Mouse (Mus musculus) midbrain, embryonic 11.5 days (tissue): Measurements from ENCODE around the gene Adss. TPM values are rescaled to one million over a fixed set of nuclear protein-coding genes. Genes with fewer than 3 reads are reported as not detected.
A peak's percentile ranks its signal among the peaks of the same experiment; 100 is the strongest.

ENCODE experiments used
- ATAC-seq: fragments of 200-750 bp; cut with Nextera tagmentation; 2 replicates; pipeline ENCODE4 v1.8.0; 2017; ENCODE audit warnings: moderate TSS enrichment, moderate library complexity; ENCODE audit not compliant: low FRiP score
- DNase-seq: peaks from one replicate; pipeline ENCODE4 v3.0.0; 2015; ENCODE audit warnings: low spot score; ENCODE audit errors: missing footprints
- H3K27ac ChIP-seq: fragments of 300-500 bp; sonication (generic); 2 replicates; pipeline ENCODE4 v1.5.1; 2014; ENCODE audit warnings: low read depth, low read length
- H3K27me3 ChIP-seq: fragments of 300-500 bp; sonication (generic); 2 replicates; pipeline ENCODE4 v1.6.1; 2014; ENCODE audit warnings: mild to moderate bottlenecking, low read length, moderate library complexity, mixed read lengths; ENCODE audit not compliant: control insufficient read depth, insufficient read depth
- H3K36me3 ChIP-seq: fragments of 300-500 bp; sonication (generic); 2 replicates; pipeline ENCODE4 v1.6.1; 2014; ENCODE audit warnings: mild to moderate bottlenecking, low read length, moderate library complexity, mixed read lengths; ENCODE audit not compliant: control insufficient read depth, insufficient read depth
- H3K4me1 ChIP-seq: fragments of 300-500 bp; sonication (generic); 2 replicates; pipeline ENCODE4 v1.6.1; 2014; ENCODE audit warnings: low read length; ENCODE audit not compliant: control insufficient read depth, insufficient read depth
- H3K4me2 ChIP-seq: fragments of 300-500 bp; sonication (generic); 2 replicates; pipeline ENCODE4 v1.6.1; 2014; ENCODE audit warnings: mild to moderate bottlenecking, moderate library complexity
- H3K4me3 ChIP-seq: fragments of 300-500 bp; sonication (generic); 2 replicates; pipeline ENCODE4 v1.5.1; 2014; ENCODE audit warnings: low read depth, low read length
- H3K9ac ChIP-seq: fragments of 300-500 bp; sonication (generic); 2 replicates; pipeline ENCODE4 v1.6.1; 2014; ENCODE audit warnings: low read length
- H3K9me3 ChIP-seq: fragments of 300-500 bp; sonication (generic); 2 replicates; pipeline ENCODE4 v1.6.1; 2016; ENCODE audit warnings: low read length; ENCODE audit not compliant: control insufficient read depth
- WGBS: fragments of 180-500 bp; shearing (Covaris S2); extraction: QIAGEN DNeasy Blood & Tissue Kit; methylation state at CpG from one replicate; pipeline ENCODE4 v1.1.7; 2014; 5-methylcytosine and 5-hydroxymethylcytosine counted together
- polyA plus RNA-seq: library from polyadenylated mRNA; unstranded; fragments of >200 nt; fragmentation: Nextera tagmentation; extraction: Ambion mirVana; gene quantifications from 2 replicates; pipeline ENCODE4 v1.2.1, GENCODE M21; 2014

The Adss gene
- polyA plus RNA-seq, 1 experiment from 2014 or later, result 62.4 TPM

DNA sequence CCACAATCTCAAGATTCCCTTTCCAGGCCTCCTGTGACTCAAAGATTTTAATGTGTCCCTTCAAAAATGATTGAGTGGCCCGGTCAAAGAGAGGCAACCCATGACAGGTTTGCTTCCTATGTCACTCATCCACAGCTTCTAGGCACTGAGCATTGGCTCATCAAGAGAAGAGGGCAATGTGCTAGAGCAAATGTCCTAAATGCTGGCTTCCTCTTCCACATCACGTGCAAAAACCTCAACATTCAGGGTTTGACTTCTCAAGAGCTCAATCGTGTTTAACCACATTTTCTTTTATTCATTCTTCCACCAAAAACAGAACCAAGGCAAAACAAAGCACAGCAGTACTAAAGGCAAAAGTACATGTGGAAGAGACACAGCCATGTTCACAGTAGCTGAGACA is 64.3 kb downstream of the Adss start:
- no peak for ATAC-seq
- 83% methylated on average over 3 of the region's 3 CpGs for WGBS
- peak; percentile 51 for DNase-seq
- Histone ChIP-seq H3K27me3 (no peaks in the 10 kb centered on the region), H3K4me3 (no peak overlapping the region), H3K9ac (no peak overlapping the region), H3K27ac (no peak overlapping the region), H3K4me1 (peaks cover 3% of the 10 kb centered on the region; the same call in 1 of the 2 replicates), H3K4me2 (no peak overlapping the region), H3K9me3 (peaks cover 5% of the 10 kb centered on the region; the same call in 1 of the 2 replicates), H3K36me3 (no peaks in the 10 kb centered on the region)

DNA sequence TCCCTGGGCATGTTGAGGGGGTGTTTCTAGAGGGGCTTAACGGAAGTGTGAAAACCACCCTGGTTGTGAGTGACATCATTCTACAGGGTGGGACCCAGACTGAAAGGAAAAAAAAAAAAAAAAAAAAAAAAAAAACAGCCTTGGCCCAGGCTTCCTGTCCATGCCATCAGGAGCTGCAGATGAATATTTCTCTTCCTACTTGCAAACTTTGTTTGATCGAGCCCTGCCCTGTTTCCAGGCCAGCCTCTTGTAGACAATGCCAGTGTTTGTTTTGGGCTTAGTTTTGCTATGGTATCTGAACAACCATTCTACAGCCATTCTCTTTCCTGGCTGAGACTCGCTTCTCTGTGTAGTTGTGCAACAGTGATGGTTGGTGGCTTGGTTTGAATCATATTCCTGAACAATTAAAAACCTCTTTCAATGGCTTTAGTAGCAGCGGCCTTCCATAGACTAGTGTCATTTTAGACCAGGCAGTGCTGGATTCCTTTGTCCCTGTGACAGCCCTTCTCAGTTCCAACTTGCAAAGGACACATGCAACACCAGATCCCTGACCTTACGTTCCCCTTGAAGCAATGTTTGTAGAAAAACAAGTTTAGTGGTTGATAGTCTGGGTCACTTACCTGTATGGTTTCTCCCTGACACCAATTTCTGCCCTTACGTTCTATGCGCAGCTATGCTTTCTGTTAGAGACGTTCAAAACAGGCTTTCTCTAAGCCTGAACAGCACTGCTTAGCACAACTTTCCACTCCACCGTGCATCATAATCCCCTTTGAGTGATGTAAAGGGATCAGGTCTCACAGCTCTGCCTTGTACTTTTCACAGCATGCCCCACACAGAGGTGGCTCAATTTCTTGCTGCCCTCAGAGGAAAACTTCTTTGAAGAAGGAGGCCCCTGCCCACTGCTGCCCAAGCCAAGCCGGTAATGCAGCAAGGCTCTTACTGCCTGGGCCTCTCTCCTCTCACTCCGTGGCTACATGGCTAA is 67.0 kb downstream of the Adss start, which contains the start of gene 1700016C15Rik:
Gene 1700016C15Rik, plus strand, starts transcription at position 772 of the 982 bp plus-strand sequence.
- peak; percentile 63 for ATAC-seq
- no peak within 1 kb of the TSS for H3K27ac ChIP-seq

DNA sequence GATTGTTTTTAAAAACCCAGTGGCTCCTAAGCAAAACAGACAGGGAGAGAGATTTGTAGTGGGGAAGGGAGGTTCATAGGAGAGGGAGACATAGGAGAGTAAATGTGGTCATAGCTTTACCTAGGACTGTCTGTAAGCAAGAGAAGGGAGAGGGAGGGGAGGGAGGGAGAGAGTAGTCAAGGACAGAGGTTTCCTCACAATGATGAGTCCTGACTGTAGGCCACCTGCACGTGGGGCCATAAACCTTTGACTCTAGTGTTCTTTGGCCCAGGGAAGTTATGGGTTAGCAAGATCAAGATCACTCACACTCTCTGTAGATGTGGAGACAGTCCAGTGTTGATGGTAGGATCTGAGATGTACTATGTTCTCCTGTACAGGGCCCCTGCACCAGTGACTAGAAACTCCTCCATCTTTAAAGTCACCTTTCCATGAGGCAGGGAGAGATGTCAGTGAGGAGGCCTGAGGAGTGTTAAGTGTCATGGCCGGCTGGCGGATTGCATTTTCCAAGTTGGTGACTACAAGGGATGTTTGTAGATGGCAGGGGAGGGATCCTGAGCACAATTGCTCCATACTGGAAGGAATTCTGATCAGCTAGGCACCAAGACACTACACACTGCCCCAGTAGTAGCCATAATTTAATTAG is 68.3 kb downstream of the Adss start:
- WGBS, result 92% methylated on average over 3 of the region's 3 CpGs
- Histone ChIP-seq H3K9ac (no peak overlapping the region), H3K27me3 (no peaks in the 10 kb centered on the region), H3K4me3 (no peak overlapping the region), H3K9me3 (peaks cover 5% of the 10 kb centered on the region; the same call in 1 of the 2 replicates), H3K4me2 (no peak overlapping the region), H3K4me1 (peaks cover 3% of the 10 kb centered on the region; the same call in 1 of the 2 replicates), H3K36me3 (no peaks in the 10 kb centered on the region), H3K27ac (no peak overlapping the region)
- no peak for ATAC-seq
- peak; percentile 66 for DNase-seq

More for the DNA sequence above, 67.0 kb downstream of the Adss start, which contains the start of gene 1700016C15Rik:
- DNase-seq, result peak; percentile 87
- H3K9ac ChIP-seq, result no peak within 1 kb of the TSS
- 30% methylated on average over 11 of the region's 11 CpGs for WGBS
- H3K27me3 ChIP-seq, result no peaks in the 10 kb centered on the region
- H3K4me3 ChIP-seq, result no peak within 1 kb of the TSS
- no peaks in the 10 kb centered on the region for H3K36me3 ChIP-seq
- H3K9me3 ChIP-seq, result peaks cover 5% of the 10 kb centered on the region; the same call in 1 of the 2 replicates
- H3K4me1 ChIP-seq, result peaks cover 3% of the 10 kb centered on the region; the same call in 1 of the 2 replicates
- no peak within 1 kb of the TSS for H3K4me2 ChIP-seq

DNA sequence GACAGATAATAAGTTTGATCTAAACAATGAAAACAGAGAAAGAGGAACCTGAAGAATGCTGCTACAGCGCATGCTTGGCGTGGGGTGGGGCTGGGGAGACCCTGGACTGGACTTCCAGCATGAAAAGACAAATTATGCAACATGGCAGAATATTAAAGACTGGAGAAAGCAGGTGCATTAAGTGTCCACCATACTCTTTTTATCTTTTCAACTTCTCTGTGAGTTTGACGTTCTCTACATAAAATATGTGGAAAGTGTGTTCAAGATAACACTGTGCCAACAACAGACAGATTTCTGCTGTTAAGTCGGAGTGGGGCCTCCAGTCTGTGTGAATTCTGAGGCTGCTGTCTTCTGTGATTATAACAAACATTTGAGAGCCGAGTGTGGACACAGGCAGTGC is 69.4 kb downstream of the Adss start:
- Histone ChIP-seq H3K27ac (no peak overlapping the region), H3K9ac (no peak overlapping the region), H3K27me3 (no peaks in the 10 kb centered on the region), H3K36me3 (no peaks in the 10 kb centered on the region), H3K4me1 (peaks cover 3% of the 10 kb centered on the region; the same call in 1 of the 2 replicates), H3K4me2 (no peak overlapping the region), H3K4me3 (no peak overlapping the region), H3K9me3 (peaks cover 5% of the 10 kb centered on the region; the same call in 1 of the 2 replicates)
- DNase-seq, result peak; percentile 17
- no peak for ATAC-seq
- WGBS, result 80% methylated on average over 5 of the region's 5 CpGs

DNA sequence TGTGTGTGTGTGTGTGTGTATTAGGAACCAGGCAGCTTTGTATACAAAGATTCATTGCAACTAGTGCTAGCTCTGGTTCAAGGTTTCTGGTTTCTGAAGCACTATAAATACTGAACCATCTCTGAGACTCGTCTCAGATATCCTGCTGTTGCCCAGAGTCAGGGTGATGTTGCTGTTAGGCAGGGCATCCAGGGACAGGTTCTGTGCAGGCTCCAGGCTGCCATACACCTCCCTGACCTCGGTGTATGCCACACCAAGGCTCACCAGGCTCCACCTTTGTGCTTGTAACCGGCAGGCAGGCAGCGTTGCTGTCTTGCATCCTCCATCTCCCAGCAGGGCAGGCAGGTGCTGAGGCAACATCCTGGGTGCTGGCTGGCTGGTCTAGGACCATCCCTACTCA is 72.5 kb downstream of the Adss start:
- WGBS, result 78% methylated on average over 4 of the region's 4 CpGs
- H3K4me3 ChIP-seq, result no peak overlapping the region
- no peak overlapping the region for H3K9ac ChIP-seq
- H3K4me1 ChIP-seq, result peaks cover 2% of the 10 kb centered on the region; the same call in 1 of the 2 replicates
- no peaks in the 10 kb centered on the region for H3K9me3 ChIP-seq
- no peak overlapping the region for H3K4me2 ChIP-seq
- no peak overlapping the region for H3K27ac ChIP-seq
- ATAC-seq, result no peak
- DNase-seq, result peak; percentile 56
- H3K27me3 ChIP-seq, result no peaks in the 10 kb centered on the region
- H3K36me3 ChIP-seq, result no peaks in the 10 kb centered on the region

DNA sequence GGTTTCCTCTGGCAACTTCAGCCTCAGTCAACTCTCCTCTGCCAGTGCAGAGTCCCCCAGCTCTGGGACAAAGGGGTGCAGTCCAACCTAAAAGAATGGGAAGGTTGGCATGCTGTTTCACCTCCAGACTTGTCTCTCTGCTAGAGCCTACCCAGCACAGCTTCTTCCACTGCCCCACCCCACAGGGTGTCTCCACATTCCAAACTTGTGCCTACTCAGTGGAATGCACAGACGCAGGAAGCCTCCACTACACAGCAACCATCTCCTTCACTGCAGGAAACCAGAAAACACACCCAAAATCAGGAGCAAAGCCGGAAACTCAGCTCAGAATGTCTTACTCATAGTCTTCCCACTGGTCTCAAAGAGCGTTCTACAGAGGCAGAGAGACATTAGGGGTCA is 77.3 kb downstream of the Adss start:
- Histone ChIP-seq H3K27ac (no peak overlapping the region), H3K4me2 (no peak overlapping the region), H3K9ac (no peak overlapping the region), H3K9me3 (no peaks in the 10 kb centered on the region), H3K36me3 (no peaks in the 10 kb centered on the region), H3K4me1 (no peaks in the 10 kb centered on the region), H3K27me3 (no peaks in the 10 kb centered on the region), H3K4me3 (no peak overlapping the region)
- ATAC-seq, result no peak
- 81% methylated on average over 3 of the region's 3 CpGs for WGBS
- DNase-seq, result no peak

DNA sequence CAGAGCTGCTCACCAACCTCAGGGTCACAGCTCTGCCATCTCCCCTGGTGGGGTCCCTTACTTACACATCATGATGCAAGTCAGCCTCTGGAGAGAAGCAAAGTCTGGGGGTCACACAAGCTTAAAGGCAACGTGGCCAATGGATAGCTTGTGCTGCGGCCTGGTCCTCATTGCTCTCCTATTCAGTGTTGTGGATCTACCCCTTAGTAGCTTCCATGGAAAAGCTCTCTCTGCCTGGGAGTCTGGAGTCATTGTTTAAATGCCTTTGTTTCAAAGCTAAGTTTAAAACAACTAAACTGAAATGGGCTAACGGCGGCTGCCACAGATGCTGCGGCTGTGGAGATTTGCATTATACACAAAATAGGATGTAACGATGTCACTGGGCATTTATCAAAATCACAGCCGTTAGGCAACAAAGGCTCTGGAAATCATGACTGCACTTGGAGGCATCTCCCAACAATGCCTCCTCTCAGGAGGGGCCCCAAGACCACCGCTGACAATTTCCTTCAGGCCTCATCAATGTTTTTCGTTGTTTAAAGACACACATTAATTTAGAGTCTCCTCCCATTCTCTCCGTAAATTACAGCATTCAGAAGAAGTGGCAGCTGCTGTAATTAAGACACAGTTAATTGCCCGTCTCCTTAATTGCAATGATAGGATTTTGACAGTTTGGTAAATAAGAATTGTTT is 77.8 kb downstream of the Adss start:
- H3K27me3 ChIP-seq, result no peaks in the 10 kb centered on the region
- no peak for ATAC-seq

DNA sequence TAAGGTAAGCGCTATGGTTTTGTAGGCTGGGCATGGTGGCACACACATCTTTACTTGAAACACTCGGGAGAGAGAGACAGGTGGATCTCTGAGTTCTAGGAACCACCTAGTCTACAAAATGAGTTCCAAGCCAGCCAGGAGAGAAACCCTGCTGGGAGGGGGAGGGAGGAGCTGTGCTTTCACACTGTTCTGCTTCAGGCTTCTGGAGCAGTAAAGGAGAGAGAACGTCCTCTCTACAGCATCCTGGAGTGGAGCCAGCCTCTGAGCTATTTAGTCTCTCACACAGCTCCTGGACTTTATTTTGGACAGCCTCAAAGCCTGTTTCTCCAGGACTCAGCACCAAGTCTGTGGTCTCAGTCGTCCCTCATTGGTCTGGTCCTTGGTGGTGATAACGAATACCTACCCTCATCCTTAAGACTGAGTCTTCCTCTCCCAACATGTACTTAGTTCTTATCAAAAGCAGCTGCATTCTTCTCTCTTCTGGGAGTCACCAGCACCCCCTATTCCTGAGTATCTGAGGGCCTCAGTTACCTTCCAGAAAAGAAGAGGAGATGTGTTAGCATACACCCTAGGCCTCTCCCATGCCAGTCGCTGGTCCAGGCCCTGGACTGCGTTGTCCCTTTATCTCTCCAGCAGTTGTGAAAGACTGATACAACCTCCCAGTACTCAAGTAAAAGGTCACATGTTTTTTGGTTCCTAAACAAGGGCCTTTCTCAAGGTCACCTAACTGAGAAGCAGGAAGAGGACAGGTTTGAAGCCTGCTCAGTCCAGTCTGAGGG is 79.1 kb downstream of the Adss start:
- Histone ChIP-seq H3K9ac (no peak overlapping the region), H3K4me2 (no peak overlapping the region), H3K36me3 (no peaks in the 10 kb centered on the region), H3K4me1 (no peaks in the 10 kb centered on the region), H3K27me3 (no peaks in the 10 kb centered on the region), H3K4me3 (no peak overlapping the region), H3K9me3 (no peaks in the 10 kb centered on the region), H3K27ac (no peak overlapping the region)
- no peak for ATAC-seq
- DNase-seq, result no peak
- 81% methylated on average over 7 of the region's 7 CpGs for WGBS

More for the DNA sequence above, 77.8 kb downstream of the Adss start:
- DNase-seq, result no peak
- Histone ChIP-seq H3K4me3 (no peak overlapping the region), H3K9me3 (no peaks in the 10 kb centered on the region), H3K4me2 (no peak overlapping the region), H3K9ac (no peak overlapping the region), H3K27ac (no peak overlapping the region), H3K4me1 (no peaks in the 10 kb centered on the region), H3K36me3 (no peaks in the 10 kb centered on the region)
- 79% methylated on average over 11 of the region's 11 CpGs for WGBS
